Mouse (Mus musculus) heart, embryonic 11.5 days (tissue): ENCODE measurements at regions not wholly inside any gene's neighbourhood (a gene's known extent, or its start where the extent isn't known, plus 50 kb on each side); places are given as distances from the start of the nearest gene placed in this dataset.

Experiments
- ATAC-seq: fragments of 200-750 bp; cut with Nextera tagmentation; replicated peaks from 2 replicates; pipeline ENCODE4 v1.8.0; 2017; ENCODE audit warnings: moderate library complexity; ENCODE audit not compliant: insufficient number of reproducible peaks, low FRiP score, low TSS enrichment
- H3K27ac ChIP-seq: fragments of 300-500 bp; sonication (generic); 2 replicates; pipeline ENCODE4 v1.5.1; 2014; ENCODE audit warnings: mild to moderate bottlenecking, low read depth, low read length
- H3K27me3 ChIP-seq: fragments of 300-500 bp; sonication (generic); 2 replicates; pipeline ENCODE4 v1.6.1; 2014; ENCODE audit warnings: mild to moderate bottlenecking, low read length, mixed read lengths; ENCODE audit not compliant: control insufficient read depth, insufficient read depth
- H3K36me3 ChIP-seq: fragments of 300-500 bp; sonication (generic); 2 replicates; pipeline ENCODE4 v1.6.1; 2014; ENCODE audit warnings: mild to moderate bottlenecking, low read length, moderate library complexity, mixed read lengths; ENCODE audit not compliant: control insufficient read depth, insufficient read depth
- H3K4me1 ChIP-seq: fragments of 300-500 bp; sonication (generic); 2 replicates; pipeline ENCODE4 v1.6.1; 2014; ENCODE audit warnings: low read length; ENCODE audit not compliant: control insufficient read depth, insufficient read depth
- H3K4me2 ChIP-seq: fragments of 300-500 bp; sonication (generic); 2 replicates; pipeline ENCODE4 v1.6.1; 2014; ENCODE audit warnings: mild to moderate bottlenecking, moderate library complexity
- H3K4me3 ChIP-seq: fragments of 300-500 bp; sonication (generic); 2 replicates; pipeline ENCODE4 v1.5.1; 2014; ENCODE audit warnings: low read depth, low read length
- H3K9ac ChIP-seq: fragments of 300-500 bp; sonication (generic); 2 replicates; pipeline ENCODE4 v1.6.1; 2014; ENCODE audit warnings: mild to moderate bottlenecking, low read depth, low read length, moderate library complexity
- H3K9me3 ChIP-seq: fragments of 300-500 bp; sonication (generic); replicated peaks from 2 replicates; pipeline ENCODE4 v1.6.1; 2016; ENCODE audit warnings: low read length; ENCODE audit not compliant: control insufficient read depth
- WGBS: fragments of 180-500 bp; shearing (Covaris S2); extraction: QIAGEN DNeasy Blood & Tissue Kit; methylation state at CpG from one replicate; pipeline ENCODE4 v1.1.7; 2014; ENCODE audit not compliant: insufficient replicate concordance; 5-methylcytosine and 5-hydroxymethylcytosine counted together

- Histone ChIP-seq H3K4me1 (no peaks in the 10 kb centered on the region), H3K4me2 (no peak overlapping the region), H3K27ac (no peak overlapping the region), H3K36me3 (no peaks in the 10 kb centered on the region), H3K9me3 (no peaks in the 10 kb centered on the region), H3K4me3 (no peak overlapping the region), H3K9ac (no peak overlapping the region), H3K27me3 (no peaks in the 10 kb centered on the region)
- WGBS: 65% methylated on average over 4 of the region's 4 CpGs
- ATAC-seq: no peak
Observed at GRCm38 (mm10) chr15:87398396-87398795, 145.7 kb upstream of the Fam19a5 start.

- H3K4me1 ChIP-seq: no peaks in the 10 kb centered on the region
- H3K9ac ChIP-seq: no peak overlapping the region
- H3K36me3 ChIP-seq: no peaks in the 10 kb centered on the region
- no peaks in the 10 kb centered on the region for H3K27me3 ChIP-seq
- WGBS: 79% methylated on average over 5 of the region's 5 CpGs
- no peak for ATAC-seq
- no peak overlapping the region for H3K4me2 ChIP-seq
- H3K9me3 ChIP-seq: no peaks in the 10 kb centered on the region
- H3K4me3 ChIP-seq: no peak overlapping the region
- H3K27ac ChIP-seq: no peak overlapping the region
Observed at GRCm38 (mm10) chr15:87405689-87406088, 138.4 kb upstream of the Fam19a5 start.

- H3K27ac ChIP-seq: no peak overlapping the region
- no peaks in the 10 kb centered on the region for H3K9me3 ChIP-seq
- H3K9ac ChIP-seq: no peak overlapping the region
- no peak overlapping the region for H3K4me3 ChIP-seq
- no peak overlapping the region for H3K4me2 ChIP-seq
- H3K36me3 ChIP-seq: no peaks in the 10 kb centered on the region
- H3K27me3 ChIP-seq: no peaks in the 10 kb centered on the region
- 43% methylated on average over 12 of the region's 12 CpGs for WGBS
- H3K4me1 ChIP-seq: no peaks in the 10 kb centered on the region
- no peak for ATAC-seq
Observed at GRCm38 (mm10) chr15:87411978-87412377, 132.1 kb upstream of the Fam19a5 start.

GRCm38 (mm10) chr15:87415996-87416395 lies 128.1 kb upstream of the Fam19a5 start:
- Histone ChIP-seq H3K36me3 (no peaks in the 10 kb centered on the region), H3K4me3 (no peak overlapping the region), H3K27ac (no peak overlapping the region), H3K4me1 (no peaks in the 10 kb centered on the region), H3K4me2 (no peak overlapping the region), H3K9me3 (no peaks in the 10 kb centered on the region), H3K27me3 (no peaks in the 10 kb centered on the region), H3K9ac (no peak overlapping the region)
- no peak for ATAC-seq
- WGBS: 60% methylated on average over 7 of the region's 7 CpGs

GRCm38 (mm10) chr15:87421743-87422142 lies 122.4 kb upstream of the Fam19a5 start:
- no peaks in the 10 kb centered on the region for H3K4me1 ChIP-seq
- whole genome bisulfite sequencing: 75% methylated on average over 4 of the region's 4 CpGs
- no peak for ATAC-seq

GRCm38 (mm10) chr15:87433306-87433705 lies 110.8 kb upstream of the Fam19a5 start:
- Histone ChIP-seq H3K27me3 (no peaks in the 10 kb centered on the region), H3K4me1 (no peaks in the 10 kb centered on the region), H3K27ac (no peak overlapping the region), H3K9ac (no peak overlapping the region), H3K4me3 (no peak overlapping the region), H3K4me2 (no peak overlapping the region), H3K9me3 (no peaks in the 10 kb centered on the region), H3K36me3 (no peaks in the 10 kb centered on the region)
- no peak for ATAC-seq
- 70% methylated on average over 6 of the region's 6 CpGs for WGBS

More at GRCm38 (mm10) chr15:87421743-87422142, 122.4 kb upstream of the Fam19a5 start:
- Histone ChIP-seq H3K4me3 (no peak overlapping the region), H3K36me3 (no peaks in the 10 kb centered on the region), H3K9me3 (no peaks in the 10 kb centered on the region), H3K9ac (no peak overlapping the region), H3K4me2 (no peak overlapping the region), H3K27ac (no peak overlapping the region), H3K27me3 (no peaks in the 10 kb centered on the region)

GRCm38 (mm10) chr15:87433901-87434300 lies 110.2 kb upstream of the Fam19a5 start:
- Histone ChIP-seq H3K36me3 (no peaks in the 10 kb centered on the region), H3K27me3 (no peaks in the 10 kb centered on the region), H3K9ac (no peak overlapping the region), H3K9me3 (no peaks in the 10 kb centered on the region), H3K4me2 (no peak overlapping the region), H3K4me1 (no peaks in the 10 kb centered on the region), H3K27ac (no peak overlapping the region), H3K4me3 (no peak overlapping the region)
- no peak for ATAC-seq
- WGBS: 87% methylated on average over 12 of the region's 12 CpGs

- Histone ChIP-seq H3K4me1 (no peaks in the 10 kb centered on the region), H3K4me3 (no peak overlapping the region), H3K27ac (no peak overlapping the region), H3K4me2 (no peak overlapping the region), H3K9ac (no peak overlapping the region), H3K36me3 (no peaks in the 10 kb centered on the region), H3K27me3 (no peaks in the 10 kb centered on the region), H3K9me3 (no peaks in the 10 kb centered on the region)
- ATAC-seq: no peak
- 81% methylated on average over 2 of the region's 2 CpGs for WGBS
Observed at GRCm38 (mm10) chr15:87435566-87435965, 108.5 kb upstream of the Fam19a5 start.

- Histone ChIP-seq H3K4me2 (no peak overlapping the region), H3K4me1 (no peaks in the 10 kb centered on the region), H3K9ac (no peak overlapping the region), H3K9me3 (no peaks in the 10 kb centered on the region), H3K27me3 (no peaks in the 10 kb centered on the region), H3K36me3 (no peaks in the 10 kb centered on the region), H3K4me3 (no peak overlapping the region), H3K27ac (no peak overlapping the region)
- ATAC-seq: no peak
- 77% methylated on average over 5 of the region's 5 CpGs for WGBS
Observed at GRCm38 (mm10) chr15:87437611-87438010, 106.5 kb upstream of the Fam19a5 start.
